Comparison of ENCODE assay signal across 1 mouse cellular context in genomic region chr11:118400566-118400936, GRCm38 (mm10).
TF ChIP-seq lines count a peak whose summit lies in the region.

No protein-coding gene starts in this region.

TF ChIP-seq in ES-E14, 5 proteins besides CTCF, POLR2A, EP300 and RAD21:
- TF ChIP-seq HCFC1 (IDR thresholded peaks at IDR 0.05; ENCODE audit: borderline replicate concordance, insufficient read depth, low read length) = no peak
- no peak for TF ChIP-seq ZC3H11A (IDR thresholded peaks at IDR 0.05; ENCODE audit: borderline replicate concordance, low read depth, low read length)
- TF ChIP-seq CHD2 (IDR thresholded peaks at IDR 0.05; ENCODE audit: low read depth, low read length) = no peak
- TF ChIP-seq MAFK (IDR thresholded peaks at IDR 0.05; ENCODE audit: insufficient read depth, low read depth, low read length) = no peak
- TF ChIP-seq ZNF384 (IDR thresholded peaks at IDR 0.05; ENCODE audit: low read depth, low read length) = no peak
